Mouse (Mus musculus) intestine, embryonic 14.5 days (tissue): Measurements from ENCODE around the gene Parpbp. TPM values are rescaled to one million over a fixed set of nuclear protein-coding genes. Genes with fewer than 3 reads are reported as not detected.

Source experiments
- ATAC-seq: fragments of 200-750 bp; cut with Nextera tagmentation; replicated peaks from 2 replicates; pipeline ENCODE4 v1.8.0; 2017; ENCODE audit warnings: low read depth, moderate number of reproducible peaks, moderate TSS enrichment, moderate library complexity; ENCODE audit not compliant: low FRiP score, low TSS enrichment
- DNase-seq: peaks from one replicate; pipeline ENCODE4 v3.0.0-alpha.2; 2018; ENCODE audit warnings: low spot score
- H3K27ac ChIP-seq: fragments of 300-500 bp; sonication (generic); 2 replicates; pipeline ENCODE4 v1.5.1; 2014; ENCODE audit warnings: low read depth, mild to moderate bottlenecking, control low read depth
- H3K27me3 ChIP-seq: fragments of 300-500 bp; sonication (generic); replicated peaks from 2 replicates; pipeline ENCODE4 v1.6.1; 2014; ENCODE audit warnings: low read length, control low read depth; ENCODE audit not compliant: control insufficient read depth, insufficient read depth
- H3K36me3 ChIP-seq: fragments of 300-500 bp; sonication (generic); 2 replicates; pipeline ENCODE4 v1.6.1; 2014; ENCODE audit warnings: low read length, control low read depth; ENCODE audit not compliant: control insufficient read depth, insufficient read depth
- H3K4me1 ChIP-seq: fragments of 300-500 bp; sonication (generic); replicated peaks from 2 replicates; pipeline ENCODE4 v1.6.1; 2014; ENCODE audit warnings: low read length, control low read depth, mixed read lengths; ENCODE audit not compliant: control insufficient read depth, insufficient read depth
- H3K4me2 ChIP-seq: fragments of 300-500 bp; sonication (generic); 2 replicates; pipeline ENCODE4 v1.6.1; 2014; ENCODE audit warnings: low read length
- H3K4me3 ChIP-seq: fragments of 300-500 bp; sonication (generic); 2 replicates; pipeline ENCODE4 v1.5.1; 2014; ENCODE audit warnings: low read depth, low read length, control low read depth, mixed read lengths
- H3K9ac ChIP-seq: fragments of 300-500 bp; sonication (generic); 2 replicates; pipeline ENCODE4 v1.6.1; 2014; ENCODE audit warnings: mild to moderate bottlenecking, low read length
- H3K9me3 ChIP-seq: fragments of 300-500 bp; sonication (generic); 2 replicates; pipeline ENCODE4 v1.6.1; 2016; ENCODE audit warnings: low read length, control low read depth; ENCODE audit not compliant: control insufficient read depth
- WGBS: fragments of 180-500 bp; shearing (Covaris S2); extraction: QIAGEN DNeasy Blood & Tissue Kit; methylation state at CpG from one replicate; pipeline ENCODE4 v1.1.7; 2014; 5-methylcytosine and 5-hydroxymethylcytosine counted together
- polyA plus RNA-seq: library from polyadenylated mRNA; unstranded; fragments of >200 nt; fragmentation: Nextera tagmentation; extraction: Ambion mirVana; gene quantifications from 2 replicates; pipeline ENCODE4 v1.2.1, GENCODE M21; 2014

The Parpbp gene
- 12.8 and 15.9 TPM in 2 replicates for polyA plus RNA-seq

GRCm38 (mm10) chr10:88146707-88147477, at the start of gene Parpbp, which contains the start of gene Nup37:
Gene Parpbp, minus strand, starts transcription at chr10:88146941.
Gene Nup37, plus strand, starts transcription at chr10:88146992.
- Histone ChIP-seq H3K27ac (no peak within 1 kb of the TSS), H3K36me3 (peaks cover 35% of the 10 kb centered on the region), H3K4me2 (peak within 1 kb of the TSS; percentile 94), H3K27me3 (no peaks in the 10 kb centered on the region), H3K4me1 (peaks cover 24% of the 10 kb centered on the region), H3K9me3 (no peaks in the 10 kb centered on the region), H3K9ac (peak within 1 kb of the TSS; percentile 75), H3K4me3 (peak within 1 kb of the TSS; percentile 86)
- peak; percentile 98 for ATAC-seq
- WGBS: under 1% methylated on average over 53 of the region's 53 CpGs
- DNase-seq: peak; percentile 93

GRCm38 (mm10) chr10:88167438-88168077, 20.8 kb upstream of the Parpbp start:
- Histone ChIP-seq H3K36me3 (peaks cover 13% of the 10 kb centered on the region), H3K4me1 (no peaks in the 10 kb centered on the region), H3K4me2 (no peak overlapping the region), H3K9ac (no peak overlapping the region), H3K27ac (no peak overlapping the region), H3K9me3 (peaks cover 3% of the 10 kb centered on the region; the same call in 1 of the 2 replicates), H3K4me3 (no peak overlapping the region), H3K27me3 (no peaks in the 10 kb centered on the region)
- no peak for DNase-seq
- ATAC-seq: no peak
- WGBS: 78% methylated on average over 7 of the region's 7 CpGs

- DNase-seq: no peak
These were observed 19.4 kb upstream of the Parpbp start for GRCm38 (mm10) chr10:88166158-88166557.

GRCm38 (mm10) chr10:88162676-88163075, 15.9 kb upstream of the Parpbp start:
- Histone ChIP-seq H3K27me3 (no peaks in the 10 kb centered on the region), H3K4me1 (no peaks in the 10 kb centered on the region), H3K27ac (no peak overlapping the region), H3K4me3 (no peak overlapping the region), H3K9me3 (peaks cover 3% of the 10 kb centered on the region; the same call in 1 of the 2 replicates), H3K36me3 (peaks cover 36% of the 10 kb centered on the region), H3K4me2 (no peak overlapping the region), H3K9ac (no peak overlapping the region)
- no peak for DNase-seq
- WGBS: 95% methylated on average over 5 of the region's 5 CpGs
- no peak for ATAC-seq

More at GRCm38 (mm10) chr10:88166158-88166557, 19.4 kb upstream of the Parpbp start:
- no peak for ATAC-seq
- 94% methylated on average over 3 of the region's 3 CpGs for WGBS
- H3K4me2 ChIP-seq: no peak overlapping the region
- peaks cover 18% of the 10 kb centered on the region for H3K36me3 ChIP-seq
- no peak overlapping the region for H3K27ac ChIP-seq
- H3K27me3 ChIP-seq: no peaks in the 10 kb centered on the region
- H3K4me3 ChIP-seq: no peak overlapping the region
- H3K9ac ChIP-seq: no peak overlapping the region
- no peaks in the 10 kb centered on the region for H3K4me1 ChIP-seq
- H3K9me3 ChIP-seq: peaks cover 3% of the 10 kb centered on the region; the same call in 1 of the 2 replicates

- WGBS: 94% methylated on average over 2 of the region's 2 CpGs
- Histone ChIP-seq H3K27me3 (no peaks in the 10 kb centered on the region), H3K4me1 (no peaks in the 10 kb centered on the region), H3K4me3 (no peak overlapping the region), H3K36me3 (peaks cover 39% of the 10 kb centered on the region), H3K27ac (no peak overlapping the region), H3K9ac (no peak overlapping the region), H3K4me2 (no peak overlapping the region), H3K9me3 (peaks cover 3% of the 10 kb centered on the region; the same call in 1 of the 2 replicates)
- DNase-seq: no peak
- ATAC-seq: no peak
These were observed 15.4 kb upstream of the Parpbp start for GRCm38 (mm10) chr10:88162096-88162495.

- 85% methylated on average over 6 of the region's 6 CpGs for WGBS
- Histone ChIP-seq H3K27me3 (no peaks in the 10 kb centered on the region), H3K9me3 (no peaks in the 10 kb centered on the region), H3K4me2 (no peak overlapping the region), H3K4me3 (no peak overlapping the region), H3K9ac (no peak overlapping the region), H3K36me3 (peaks cover 69% of the 10 kb centered on the region), H3K4me1 (peaks cover 7% of the 10 kb centered on the region; the same call in 1 of the 2 replicates), H3K27ac (no peak overlapping the region)
- no peak for ATAC-seq
- no peak for DNase-seq
These were observed 4.9 kb upstream of the Parpbp start for GRCm38 (mm10) chr10:88151658-88152057.

GRCm38 (mm10) chr10:88150381-88150780, 3.6 kb upstream of the Parpbp start:
- 85% methylated on average over 4 of the region's 4 CpGs for WGBS
- ATAC-seq (no peak), DNase-seq (no peak)
- Histone ChIP-seq H3K9me3 (no peaks in the 10 kb centered on the region), H3K4me3 (no peak overlapping the region), H3K4me2 (no peak overlapping the region), H3K4me1 (peaks cover 15% of the 10 kb centered on the region), H3K27ac (no peak overlapping the region), H3K9ac (no peak overlapping the region), H3K36me3 (peaks cover 62% of the 10 kb centered on the region), H3K27me3 (no peaks in the 10 kb centered on the region)

- Histone ChIP-seq H3K9me3 (no peaks in the 10 kb centered on the region), H3K9ac (peak overlapping the region; percentile 75), H3K27me3 (no peaks in the 10 kb centered on the region), H3K27ac (no peak overlapping the region), H3K4me1 (peaks cover 24% of the 10 kb centered on the region), H3K36me3 (peaks cover 28% of the 10 kb centered on the region), H3K4me2 (peak overlapping the region; percentile 94), H3K4me3 (peak overlapping the region; percentile 86)
- DNase-seq (no peak), ATAC-seq (0 out of 2 replicates have a peak, but pooled peaks have one; percentile 8)
- WGBS: 23% methylated on average over 7 of the region's 7 CpGs
These were observed 554 bp downstream of the Parpbp start for GRCm38 (mm10) chr10:88146187-88146586.
